Mouse (Mus musculus): ENCODE data around the gene Gzmk.

Gene Gzmk

DNA sequence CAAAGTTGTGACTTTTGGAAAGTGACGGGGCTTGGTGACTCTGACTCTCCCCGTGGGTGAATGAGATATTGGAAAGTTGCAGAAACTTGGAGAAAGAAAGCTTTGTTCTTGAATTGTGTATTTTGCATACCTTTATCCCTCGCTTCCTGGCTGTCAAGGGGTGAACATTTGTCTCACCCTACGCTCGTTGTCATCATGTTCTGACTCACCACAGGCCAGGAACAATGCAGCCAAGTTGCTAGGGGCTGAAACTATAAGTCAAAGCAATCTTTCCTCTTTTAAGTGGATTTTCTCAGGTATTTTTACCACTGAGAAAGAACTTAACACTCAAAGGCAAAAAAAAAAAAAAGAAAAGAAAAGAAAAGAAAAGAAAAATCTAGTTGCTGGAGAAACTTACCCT is 22.6 kb downstream of the Gzmk start:
- no peak for DNase-seq (ENCODE audit: low read depth, low spot score)

DNA sequence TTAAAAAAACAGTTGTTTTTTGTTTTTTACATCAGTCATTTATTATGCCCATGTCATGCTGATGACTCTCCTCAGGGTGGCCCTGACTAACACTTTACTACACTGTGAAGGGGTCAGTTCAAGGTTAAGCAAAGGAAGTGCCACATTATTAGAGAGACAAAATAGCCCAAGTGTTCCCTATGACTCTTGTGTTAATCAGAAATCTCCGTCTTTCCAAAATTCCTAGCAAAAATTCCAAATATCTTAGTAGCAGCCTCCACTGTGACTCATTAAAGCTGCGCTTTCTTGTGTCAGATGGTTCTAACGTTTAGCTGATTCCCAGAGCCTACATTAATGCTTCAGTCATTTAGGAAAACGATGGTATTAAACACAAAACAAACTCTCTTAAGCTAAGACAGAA is 23.5 kb downstream of the Gzmk start:
- no peak for DNase-seq (ENCODE audit: low read depth, low spot score)

DNA sequence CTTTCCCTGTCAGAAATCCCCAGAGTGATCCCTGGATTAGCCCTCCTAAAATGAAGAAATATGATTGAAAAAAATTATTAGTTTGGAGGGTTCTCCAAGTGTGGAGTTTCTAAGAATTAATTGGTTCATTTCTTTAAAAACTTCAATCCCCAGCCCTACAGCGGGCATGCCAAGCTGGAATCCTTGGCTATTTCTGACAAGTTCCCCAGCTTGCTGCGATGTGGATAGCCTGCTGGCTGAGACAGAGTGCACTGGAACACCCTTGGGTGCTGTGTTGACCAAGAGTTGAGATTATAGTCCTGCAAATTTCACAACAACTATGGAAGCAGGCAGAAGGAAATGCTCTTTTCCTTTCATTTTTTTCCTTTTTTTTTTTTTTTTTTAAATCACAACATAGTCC is 24.1 kb downstream of the Gzmk start:
- DNase-seq (ENCODE audit: low read depth, low spot score) = no peak

DNA sequence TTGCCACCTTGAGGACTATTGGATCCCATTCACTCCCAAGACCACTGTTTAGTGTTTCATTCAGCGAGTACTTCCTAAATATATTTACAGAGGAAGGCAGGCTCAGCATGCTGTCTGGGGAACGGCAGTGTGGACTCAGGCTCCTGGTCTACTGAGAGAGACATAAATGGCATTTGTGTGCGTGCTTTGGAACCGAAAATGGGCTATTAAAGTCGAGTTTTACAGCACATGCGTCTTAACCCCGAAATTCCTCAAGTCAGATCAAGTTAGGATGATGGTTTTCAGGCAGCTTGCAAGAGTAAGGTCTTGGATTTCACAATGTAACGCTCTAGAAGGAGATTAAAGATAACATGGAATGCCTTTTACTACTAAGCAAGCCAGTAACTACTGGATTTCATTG is 25.0 kb downstream of the Gzmk start:
- no peak for DNase-seq (ENCODE audit: low read depth, low spot score)

DNA sequence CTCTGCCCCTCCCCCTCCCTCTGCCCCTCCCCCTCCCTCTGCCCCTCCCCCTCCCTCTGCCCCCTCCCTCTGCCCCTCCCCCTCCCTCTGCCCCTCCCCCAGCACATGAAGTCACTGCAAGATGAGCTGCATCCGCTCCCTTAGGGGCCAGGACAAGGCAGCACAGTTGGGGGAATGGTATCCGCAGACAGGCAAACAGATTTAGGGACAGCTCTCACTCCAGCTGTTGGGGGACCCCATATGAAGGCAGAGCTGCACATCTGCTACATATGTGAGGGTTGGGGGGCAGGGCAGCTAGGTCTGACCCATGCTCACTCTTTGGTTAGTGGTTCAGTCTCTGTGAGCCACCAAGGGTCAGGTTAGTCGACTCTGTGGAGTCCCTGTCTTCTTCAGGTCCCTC is 26.4 kb downstream of the Gzmk start:
- DNase-seq (ENCODE audit: low read depth, low spot score) = no peak

DNA sequence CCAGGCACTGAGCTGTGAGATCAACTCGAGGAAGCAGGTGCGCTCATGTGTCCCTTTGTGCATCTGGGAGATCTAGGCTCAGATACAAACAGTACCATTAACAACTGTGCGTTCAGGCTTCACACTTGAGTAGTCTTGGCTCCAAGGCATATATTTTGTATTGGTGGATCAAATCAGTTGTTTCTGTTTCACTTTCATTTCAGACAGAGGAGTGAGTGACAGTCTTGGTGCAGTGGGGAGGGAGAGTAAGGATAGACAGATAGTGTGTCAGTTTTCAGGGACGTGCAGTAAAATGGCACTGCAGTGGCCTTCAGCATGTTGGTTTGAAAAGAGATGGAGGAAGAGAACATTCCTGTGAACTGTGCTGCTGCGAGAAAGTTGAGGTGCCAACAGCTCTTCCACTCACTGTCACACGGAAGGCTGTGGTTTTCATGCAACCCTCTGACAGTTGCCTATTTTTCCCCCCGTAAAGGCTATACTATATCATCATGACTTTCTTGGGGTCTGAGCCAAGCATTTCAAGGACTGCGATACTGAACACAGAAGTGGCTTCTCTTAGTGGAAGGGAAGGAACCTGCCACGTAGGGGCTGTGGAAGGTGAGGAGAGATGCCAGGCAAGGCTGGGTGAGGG is 27.7 kb downstream of the Gzmk start:
- no peak for DNase-seq (ENCODE audit: low read depth, low spot score)

DNA sequence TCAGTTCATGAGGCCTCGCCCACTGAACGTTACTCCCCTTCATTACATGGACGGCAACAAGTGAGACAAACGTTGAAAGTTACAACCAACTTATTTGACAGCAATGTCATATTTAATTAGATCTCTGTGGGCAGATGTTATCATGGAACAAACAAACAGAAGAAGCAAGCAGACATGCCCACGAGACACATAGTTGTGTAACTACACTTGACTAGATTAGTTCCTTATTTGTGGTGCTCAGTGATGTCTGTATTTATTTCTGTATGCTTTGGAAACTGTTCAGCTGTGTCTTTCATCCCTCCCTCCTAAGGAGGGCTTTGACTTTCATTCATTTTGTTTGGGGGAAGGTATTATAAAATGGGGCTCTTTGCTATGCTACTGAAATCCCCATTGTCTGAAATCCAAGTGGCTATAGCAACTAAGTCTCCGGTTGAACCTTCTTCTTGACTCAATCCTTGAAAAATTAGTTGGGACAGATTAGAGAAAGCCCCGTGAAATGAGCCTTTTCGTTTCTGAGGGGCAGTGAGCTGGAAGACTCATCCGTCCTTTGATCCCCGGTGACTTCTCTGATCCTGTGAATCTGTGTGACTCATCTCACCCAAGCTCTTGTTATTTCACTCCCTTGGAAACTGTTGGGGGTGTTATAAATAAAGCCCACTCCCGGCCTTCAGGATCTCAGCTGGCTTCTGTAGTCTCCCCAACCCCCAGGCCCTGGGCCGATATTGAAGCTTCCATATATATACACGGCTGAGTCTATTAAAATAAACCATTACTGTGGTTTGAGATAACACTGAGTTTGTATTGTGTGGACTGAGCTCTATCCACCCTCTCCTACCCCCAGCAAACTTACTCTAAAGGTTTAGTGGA is 28.7 kb downstream of the Gzmk start:
- no peak for DNase-seq (ENCODE audit: low read depth, low spot score)

DNA sequence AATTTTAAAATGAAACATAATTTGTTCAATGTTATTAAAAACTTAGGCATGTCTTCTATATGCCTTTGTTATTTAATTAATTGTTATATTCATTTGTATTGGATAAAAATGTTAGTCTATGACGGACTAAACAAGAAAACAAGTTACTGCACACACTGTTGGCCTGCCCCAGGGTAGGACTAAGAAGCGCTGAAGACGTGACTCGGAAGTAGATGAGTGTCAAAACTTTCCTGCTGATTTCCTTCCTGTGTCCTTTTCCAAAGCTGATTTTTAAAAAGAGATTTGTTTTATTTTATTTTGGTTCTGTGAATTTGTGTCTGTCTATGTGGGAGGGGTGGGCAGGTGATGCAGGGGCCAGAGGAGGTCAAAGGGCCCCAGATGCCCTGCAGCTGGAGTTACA is 42.0 kb downstream of the Gzmk start:
- DNase-seq (ENCODE audit: low read depth, low spot score) = no peak

DNA sequence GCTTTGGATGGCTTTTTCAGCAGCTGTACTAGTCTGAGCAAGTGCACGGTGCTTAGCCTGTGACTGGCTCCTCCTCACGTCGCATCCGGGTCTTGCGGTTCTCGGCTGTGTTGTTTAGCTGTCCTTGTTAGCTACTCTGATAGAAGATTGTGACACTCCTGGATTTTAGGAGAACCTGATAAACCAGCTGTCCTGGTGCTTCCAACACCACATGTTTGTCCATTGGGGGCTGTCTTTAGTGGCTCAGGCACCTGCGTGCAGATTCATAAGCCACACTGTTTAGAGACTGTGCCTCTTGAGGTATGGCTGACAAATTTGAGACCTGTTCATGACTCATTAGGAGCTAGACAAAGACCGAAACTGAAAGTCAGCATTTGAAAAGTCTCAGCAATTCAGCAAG is 42.4 kb downstream of the Gzmk start:
- DNase-seq (ENCODE audit: low read depth, low spot score) = no peak

DNA sequence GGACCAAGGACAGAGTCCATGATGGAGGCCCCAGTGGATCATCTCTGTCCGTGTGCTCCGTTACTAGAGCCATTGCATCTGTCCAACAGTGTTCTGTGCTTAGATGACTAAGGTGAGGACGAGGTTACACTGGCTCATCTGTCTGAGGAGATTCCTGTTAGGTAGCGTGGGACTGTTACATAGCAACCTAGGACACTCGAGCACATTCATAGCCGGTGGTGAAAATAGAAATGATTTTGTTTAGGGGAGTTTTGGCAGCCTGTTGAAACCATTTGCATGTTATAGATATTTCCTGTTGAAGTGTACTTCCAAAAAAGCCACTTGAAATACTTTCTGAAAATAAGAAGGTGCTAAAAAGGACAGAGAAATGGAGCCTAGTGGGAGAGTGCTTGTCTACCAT is 51.5 kb downstream of the Gzmk start:
- no peak for DNase-seq (ENCODE audit: low read depth, low spot score)

DNA sequence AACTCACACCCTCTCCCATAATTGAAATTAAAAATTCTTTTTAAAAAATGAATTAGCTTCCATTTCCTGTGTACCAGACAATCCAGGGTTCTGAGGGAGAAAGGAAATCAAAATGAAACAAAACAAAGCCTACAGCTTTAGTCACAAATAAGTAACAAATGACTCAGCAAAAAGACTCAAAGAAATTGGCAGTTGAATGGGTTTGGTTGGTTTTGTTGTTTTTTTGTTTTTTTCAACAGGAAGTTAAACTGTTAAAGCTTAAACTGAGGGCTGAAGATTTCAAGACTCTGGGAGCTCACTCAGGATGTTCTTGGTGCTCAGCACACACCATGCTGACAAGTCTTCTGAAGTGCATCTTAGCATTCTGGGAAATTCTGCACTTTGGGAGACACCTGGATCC is 55.5 kb downstream of the Gzmk start:
- DNase-seq (ENCODE audit: low read depth, low spot score) = no peak

DNA sequence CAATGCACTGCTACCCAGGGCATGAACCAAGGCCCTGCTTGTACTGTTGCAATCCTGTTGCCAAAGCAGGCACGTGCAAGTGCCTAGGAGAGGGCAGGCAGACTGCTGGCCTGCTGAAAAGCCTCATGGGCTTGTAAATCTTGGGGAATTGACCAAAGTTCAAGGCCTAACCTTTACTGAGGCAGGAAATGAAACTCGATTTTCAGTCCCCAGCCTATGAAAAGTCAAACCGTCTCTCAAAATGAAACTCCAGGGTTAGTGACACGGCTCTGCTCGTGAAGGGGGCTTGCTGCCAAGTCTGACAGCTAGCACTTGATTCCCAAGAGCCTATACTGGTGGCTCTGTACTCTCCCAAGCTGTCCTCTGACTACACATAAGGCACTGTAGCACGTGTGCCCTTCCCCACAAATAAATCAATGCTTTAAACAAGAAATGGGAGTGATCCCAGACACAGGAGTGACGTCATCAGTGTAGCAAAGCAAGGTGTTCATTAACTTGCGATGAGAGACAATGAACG is 57.6 kb downstream of the Gzmk start:
- DNase-seq (ENCODE audit: low read depth, low spot score) = no peak

DNA sequence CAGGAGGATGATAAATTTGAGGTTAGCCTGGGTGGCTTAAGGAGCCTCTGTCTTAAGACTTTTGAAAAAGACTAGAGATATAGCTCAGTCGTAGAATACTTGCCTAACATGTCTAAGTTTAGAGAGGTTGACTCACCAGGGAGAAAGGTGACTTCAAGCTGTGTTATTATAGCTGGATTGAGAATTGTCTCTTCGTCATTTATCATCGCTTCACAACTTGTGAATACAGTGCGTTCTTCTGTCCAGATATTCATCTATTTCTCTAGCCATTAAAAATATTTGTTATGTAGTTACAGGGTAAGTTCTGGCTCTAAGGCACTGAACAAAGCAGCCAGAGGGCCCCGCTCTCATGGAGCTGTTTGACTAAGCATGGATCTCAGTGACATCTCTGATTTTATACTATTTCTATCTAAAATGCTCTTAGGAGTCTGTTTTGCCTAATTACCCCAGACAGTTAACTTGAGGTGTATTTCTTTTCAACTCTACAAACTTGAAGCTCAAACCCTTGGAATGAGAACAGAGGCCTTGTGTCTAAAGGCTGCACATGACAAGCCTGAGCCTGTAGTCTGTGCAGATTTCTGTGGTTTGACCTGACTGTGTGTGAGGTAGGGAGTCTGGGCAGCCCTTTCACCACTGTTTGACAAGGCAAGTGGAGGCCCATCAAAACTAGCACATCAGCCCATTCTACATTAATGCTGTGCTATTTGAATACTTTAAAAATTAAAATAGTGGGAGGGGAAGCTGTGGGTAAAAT is 61.3 kb downstream of the Gzmk start:
- no peak for DNase-seq (ENCODE audit: low read depth, low spot score)

DNA sequence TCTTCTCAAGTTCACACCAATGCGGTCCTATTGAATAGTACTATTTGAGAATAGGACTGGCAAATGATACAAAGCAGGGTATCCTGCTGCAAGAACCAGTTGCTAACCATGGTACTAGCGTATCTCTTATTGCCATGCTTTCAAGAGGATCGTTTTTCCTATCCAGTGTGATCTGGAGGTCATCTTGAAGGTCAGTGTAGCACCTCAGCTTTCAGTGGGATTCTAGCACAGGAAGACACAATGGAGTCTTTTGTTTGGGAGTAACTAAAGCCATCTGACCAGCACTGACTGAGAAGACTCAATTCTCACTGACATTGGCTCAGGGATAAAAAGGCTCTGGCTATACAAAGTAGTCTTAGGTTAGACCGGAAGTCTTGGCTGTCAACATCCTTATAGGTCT is 74.2 kb downstream of the Gzmk start:
- no peak for DNase-seq (ENCODE audit: low read depth, low spot score)

DNA sequence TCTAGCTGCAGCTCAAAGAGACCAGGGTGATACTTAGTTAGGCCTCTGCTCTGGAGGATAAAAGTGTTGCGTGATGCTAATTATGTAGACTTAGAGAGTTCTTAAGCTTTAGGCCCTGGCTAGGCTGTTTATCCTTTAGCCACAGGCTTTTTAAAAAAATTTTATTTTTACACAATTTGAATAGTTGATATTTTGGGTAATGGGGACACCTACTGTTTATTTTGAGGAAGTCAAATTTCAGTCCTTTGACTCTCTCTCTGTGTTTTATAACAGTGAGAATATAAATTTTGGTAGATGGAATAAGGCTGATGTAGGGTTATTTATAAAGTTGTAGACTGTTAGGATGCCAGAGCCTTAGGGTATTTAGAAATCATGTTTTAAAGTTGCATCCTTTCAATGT is 86.1 kb downstream of the Gzmk start:
- no peak for DNase-seq (ENCODE audit: low read depth, low spot score)

DNA sequence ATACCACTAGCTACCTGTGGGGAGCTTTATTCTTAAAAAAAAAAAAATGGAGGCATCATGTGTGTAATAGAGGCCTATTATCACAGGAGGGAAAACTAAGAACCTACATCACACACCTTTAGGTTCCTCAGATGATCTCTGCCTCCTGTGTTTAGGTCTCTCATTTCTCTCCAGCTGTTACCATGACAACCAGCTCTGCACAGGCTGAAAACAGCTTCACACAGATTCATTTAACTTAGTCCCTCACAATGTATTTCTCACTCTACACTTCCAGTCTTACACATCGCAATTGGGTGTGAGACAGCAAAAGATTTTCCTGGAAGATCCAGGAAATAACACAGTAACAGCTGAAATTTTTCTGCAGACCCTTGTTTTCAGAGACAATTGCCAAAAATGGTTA is 95.7 kb downstream of the Gzmk start:
- no peak for DNase-seq (ENCODE audit: low read depth, low spot score)

Measured in retina, postnatal 7 days (tissue).